Comparison of ENCODE assay signal across 26 mouse cellular contexts in the genomic region with DNA sequence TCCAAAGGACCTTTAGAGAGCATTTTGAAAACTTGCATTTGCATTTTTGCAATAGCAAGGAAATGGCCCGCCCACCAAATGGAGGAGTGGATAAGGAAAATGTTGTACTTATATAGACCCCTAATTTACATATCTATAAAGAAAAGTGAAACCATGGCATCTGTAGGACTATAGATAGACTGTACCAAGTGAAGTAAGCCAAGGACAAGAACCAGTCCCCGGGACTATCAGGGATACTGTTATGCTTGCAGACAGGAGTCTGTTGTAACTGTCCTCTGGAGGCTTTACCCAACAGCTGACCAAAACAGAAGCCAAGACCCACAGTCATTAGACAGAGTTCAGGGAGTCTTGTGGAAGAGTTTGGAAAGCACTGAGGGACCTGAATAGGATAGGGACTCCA.
DNase-seq lines count a peak whose midpoint lies in the region; ATAC-seq lines count a peak whose summit lies in the region.
"Had no signal": no experiment of that assay in that cellular context is flagged by ENCODE, and none has a peak within 500 bp of the region (broad histone marks: within the 10 kb centered on the region; RNA-seq: fewer than 3 reads in every experiment).

No protein-coding gene starts in this region.

- no peaks in the 10 kb centered on the region for H3K4me1 ChIP-seq in liver, embryonic 12.5 days
- H3K4me1 ChIP-seq: embryonic facial prominence, embryonic 12.5 days; embryonic facial prominence, embryonic 15.5 days; hindbrain, embryonic 10.5 days; hindbrain, embryonic 13.5 days; intestine, embryonic 15.5 days had no signal

- no peak overlapping the region for H3K9ac ChIP-seq in liver, embryonic 12.5 days
- H3K9ac ChIP-seq: embryonic facial prominence, embryonic 12.5 days; embryonic facial prominence, embryonic 15.5 days; forebrain, postnatal 0 days; hindbrain, embryonic 13.5 days; intestine, embryonic 15.5 days had no signal

- no peaks in the 10 kb centered on the region for H3K27me3 ChIP-seq in liver, embryonic 12.5 days (replicated peaks)
- H3K27me3 ChIP-seq: embryonic facial prominence, embryonic 12.5 days; embryonic facial prominence, embryonic 15.5 days; hindbrain, embryonic 13.5 days; intestine, embryonic 15.5 days had no signal

- H3K4me2 ChIP-seq in liver, embryonic 12.5 days, result no peak overlapping the region
- H3K4me2 ChIP-seq: embryonic facial prominence, embryonic 12.5 days; embryonic facial prominence, embryonic 15.5 days; heart, embryonic 11.5 days; hindbrain, embryonic 13.5 days; intestine, embryonic 15.5 days had no signal

- DNase-seq in frontal cortex, adult 2 months (ENCODE audit: extremely low spot score in 1 of 2, low spot score in 1 of 2), result no peak
- peak; percentile 7 for DNase-seq in right cerebral cortex, adult 18-20 months
- DNase-seq in right cerebral cortex, adult 2 months (ENCODE audit: low spot score in 2 of 2), result no peak
- peak; percentile 26 for DNase-seq in adipocyte (ENCODE audit: low spot score)
- DNase-seq: adrenal gland, adult 8-10 months; cerebellum, adult 18-20 months; cerebellum, adult 9-11 months; cerebellum, postnatal 25 days; forebrain, postnatal 0 days; gastrocnemius, postnatal 10 days; gastrocnemius, postnatal 36 days; heart, postnatal 36 days; kidney, adult 11 months had no signal

- WGBS in liver, embryonic 12.5 days (ENCODE audit: insufficient replicate concordance), result 72% methylated on average over 2 of the region's 2 CpGs

- peak; percentile 90 for ATAC-seq in frontal cortex, adult (ENCODE audit: low TSS enrichment)
- no peak for ATAC-seq in liver, embryonic 12.5 days
- ATAC-seq in monocyte, adult 5-6 weeks (replicated peaks; ENCODE audit: insufficient number of reproducible peaks, low FRiP score, low TSS enrichment, poor library complexity, severe bottlenecking), result no peak
- ATAC-seq: CD4-positive, CD25-positive, alpha-beta regulatory T cell, adult 4 months; forebrain, embryonic 14.5 days; forebrain, postnatal 0 days; hindbrain, embryonic 16.5 days; intestine, embryonic 15.5 days; Patski had no signal

- H3K27ac ChIP-seq in liver, embryonic 12.5 days, result no peak overlapping the region
- H3K27ac ChIP-seq: embryonic facial prominence, embryonic 12.5 days; embryonic facial prominence, embryonic 15.5 days; hindbrain, embryonic 10.5 days; hindbrain, embryonic 13.5 days; intestine, embryonic 15.5 days had no signal

- no peaks in the 10 kb centered on the region for H3K9me3 ChIP-seq in liver, embryonic 12.5 days (replicated peaks)
- H3K9me3 ChIP-seq: embryonic facial prominence, embryonic 12.5 days; embryonic facial prominence, embryonic 15.5 days; hindbrain, embryonic 10.5 days; hindbrain, embryonic 13.5 days; intestine, embryonic 15.5 days had no signal

- H3K4me3 ChIP-seq in liver, embryonic 12.5 days, result no peak overlapping the region
- H3K4me3 ChIP-seq: embryonic facial prominence, embryonic 12.5 days; embryonic facial prominence, embryonic 15.5 days; hindbrain, embryonic 10.5 days; hindbrain, embryonic 13.5 days; intestine, embryonic 15.5 days had no signal

- no peaks in the 10 kb centered on the region for H3K36me3 ChIP-seq in liver, embryonic 12.5 days
- H3K36me3 ChIP-seq: embryonic facial prominence, embryonic 12.5 days; embryonic facial prominence, embryonic 15.5 days; hindbrain, embryonic 10.5 days; hindbrain, embryonic 13.5 days; intestine, embryonic 15.5 days had no signal

Comparison
In these comparisons a context has a peak if more than half of its experiments do, and no peak if none do; other contexts are left out.
1. DNase-seq: peak in right cerebral cortex, adult 18-20 months (single experiment) and adipocyte (single experiment); none in frontal cortex, adult 2 months (0 of 2) and right cerebral cortex, adult 2 months (0 of 2).